In the genomic region with DNA sequence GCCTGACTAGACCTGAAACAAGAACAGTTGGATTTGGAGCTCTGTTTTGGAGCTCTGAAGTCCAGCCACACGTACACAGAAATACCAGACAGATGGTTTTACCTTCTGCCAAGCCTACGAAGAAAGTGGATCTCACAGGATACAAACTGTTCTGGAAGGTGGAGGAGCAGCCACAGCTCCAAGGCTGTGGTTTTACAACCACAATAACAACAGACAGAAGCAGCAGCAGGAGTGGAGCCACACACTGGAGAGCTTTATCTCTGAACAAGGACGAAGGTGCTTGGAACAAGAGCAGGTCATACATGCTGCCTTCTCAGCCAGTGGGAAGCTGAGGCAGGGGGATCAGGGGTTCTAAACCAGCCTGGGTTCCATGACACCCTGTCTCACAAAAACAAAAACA, we compare ENCODE assay signal across 17 mouse cellular contexts. TPM values are rescaled to one million over a fixed set of nuclear protein-coding genes. Genes with fewer than 3 reads are reported as not detected.
DNase-seq lines count a peak whose midpoint lies in the region; ATAC-seq lines count a peak whose summit lies in the region.
"Had no signal": no experiment of that assay in that cellular context is flagged by ENCODE, and none has a peak within 500 bp of the region (broad histone marks: within the 10 kb centered on the region; RNA-seq: fewer than 3 reads in every experiment).

No protein-coding gene starts in this region.

- intact Hi-C loops in gastrocnemius, postnatal 36 days (cut with DNase I), result no loop called here

- no peak for DNase-seq in cerebellum, postnatal 4 days (ENCODE audit: low spot score in 2 of 2)
- DNase-seq in ovary, adult 18-20 months (ENCODE audit: low spot score), result peak; percentile 24
- no peak for DNase-seq in ovary, postnatal 14 days (ENCODE audit: low spot score)
- DNase-seq in cerebellum, postnatal 14 days, result peak; percentile 41 to 72
- peak; percentile 26 to 40 for DNase-seq in right cerebral cortex, postnatal 36 days (ENCODE audit: low spot score in 2 of 2)
- no peak for DNase-seq in kidney, adult 11 months
- DNase-seq in gastrocnemius, postnatal 36 days, result no peak
- DNase-seq: adrenal gland, adult 2 months; embryo, embryonic 11 days; midbrain, embryonic 14.5 days; thymus, adult 18-20 months had no signal

- ATAC-seq in cerebellum, adult (ENCODE audit: insufficient number of reproducible peaks, low FRiP score, low TSS enrichment), result peak; percentile 71; the same call in 1 of the 2 replicates
- ATAC-seq: intestine, embryonic 15.5 days; liver, embryonic 12.5 days had no signal

RNA-seq across cellular contexts. Expression of a gene that starts 4.8 kb away (rescaled TPM):
- not detected for total RNA-seq in gastrocnemius, postnatal 36 days (2021)
- total RNA-seq: adrenal gland, adult 2 months; heart, postnatal 25 days; layer of hippocampus, adult 2 months; MEL had no signal

RNA-seq across cellular contexts. Expression of a gene that starts 18.9 kb away (rescaled TPM):
- 1 to 10 TPM; 2.5 to 2.7 TPM for total RNA-seq in gastrocnemius, postnatal 36 days (2021)
- total RNA-seq: MEL had no signal

RNA-seq across cellular contexts. Expression of a gene that starts 35.7 kb away (rescaled TPM):
- 1 to 10 TPM; 1.7 to 1.9 TPM for total RNA-seq in gastrocnemius, postnatal 36 days (2021)

Comparison
In these comparisons a context has a peak if more than half of its experiments do, and no peak if none do; other contexts are left out.
1. DNase-seq: peak in ovary, adult 18-20 months (single experiment), cerebellum, postnatal 14 days (2 of 2) and right cerebral cortex, postnatal 36 days (2 of 2); none in cerebellum, postnatal 4 days (0 of 2), ovary, postnatal 14 days (single experiment), kidney, adult 11 months (single experiment) and gastrocnemius, postnatal 36 days (0 of 2).